In the genomic region with DNA sequence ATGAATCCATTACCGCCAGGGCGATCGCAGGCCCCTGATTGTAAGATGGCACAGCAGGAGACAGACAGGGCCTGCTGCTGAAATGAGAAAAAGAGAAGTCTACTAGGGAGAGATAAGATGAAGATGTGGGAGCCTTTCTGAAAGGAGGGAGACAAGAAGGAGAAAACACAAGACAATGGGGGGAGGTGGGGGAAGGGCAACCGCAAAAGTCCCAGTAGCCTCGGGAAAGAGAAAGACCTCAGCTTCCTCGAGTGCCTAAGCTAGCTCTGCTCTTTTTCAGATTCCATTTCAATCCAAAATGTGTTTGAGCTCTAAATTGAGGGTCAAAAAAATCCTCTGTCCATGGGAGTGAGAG, we compare ENCODE assay signal across 12 mouse cellular contexts. TPM values are rescaled to one million over a fixed set of nuclear protein-coding genes. Genes with fewer than 3 reads are reported as not detected.
DNase-seq lines count a peak whose midpoint lies in the region; ATAC-seq lines count a peak whose summit lies in the region.
"Had no signal": no experiment of that assay in that cellular context is flagged by ENCODE, and none has a peak within 500 bp of the region (broad histone marks: within the 10 kb centered on the region; RNA-seq: fewer than 3 reads in every experiment).

No protein-coding gene starts in this region.

- H3K4me2 ChIP-seq in heart, embryonic 13.5 days = peak overlapping the region; percentile 42
- peak overlapping the region; percentile 18; the same call in 1 of the 2 replicates for H3K4me2 ChIP-seq in liver, embryonic 16.5 days (ENCODE audit: low read depth, low read length)

- no peak for DNase-seq in heart, postnatal 36 days
- DNase-seq in c-Kit-positive CD71-positive TER-119-negative erythroid progenitor cells, embryonic 14.5 days (ENCODE audit: low read depth) = peak; percentile 17
- no peak for DNase-seq in frontal cortex, postnatal 25 days (ENCODE audit: low spot score in 2 of 2)
- DNase-seq in ovary, postnatal 14 days (ENCODE audit: low spot score) = no peak
- DNase-seq: gastrocnemius, postnatal 36 days had no signal

- 18% methylated on average over 6 of the region's 6 CpGs for WGBS in heart, embryonic 13.5 days
- WGBS in liver, embryonic 16.5 days (ENCODE audit: insufficient replicate concordance) = 13% methylated on average over 6 of the region's 6 CpGs

- H3K4me3 ChIP-seq in heart, embryonic 13.5 days = no peak overlapping the region
- peak overlapping the region; percentile 56 for H3K4me3 ChIP-seq in megakaryocyte, embryonic 14.5 days (replicated peaks)
- H3K4me3 ChIP-seq in liver, embryonic 16.5 days (ENCODE audit: low read depth, low read length) = no peak overlapping the region

- no peaks in the 10 kb centered on the region for H3K27me3 ChIP-seq in heart, embryonic 13.5 days (replicated peaks)
- peaks cover 3% of the 10 kb centered on the region for H3K27me3 ChIP-seq in megakaryocyte, embryonic 14.5 days (replicated peaks)
- H3K27me3 ChIP-seq in liver, embryonic 16.5 days (ENCODE audit: control insufficient read depth, insufficient read depth, low read depth, low read length) = no peaks in the 10 kb centered on the region

- ATAC-seq in heart, embryonic 13.5 days (ENCODE audit: extremely low read depth, insufficient number of reproducible peaks, low FRiP score, low TSS enrichment) = no peak
- no peak for ATAC-seq in megakaryocyte, adult 5-6 weeks (ENCODE audit: poor library complexity, severe bottlenecking)
- no peak for ATAC-seq in liver, embryonic 16.5 days (ENCODE audit: low read depth)
- ATAC-seq: activated CD4-positive, CD25-positive, alpha-beta regulatory T cell, adult 4 months; intestine, postnatal 0 days had no signal

- intact Hi-C loops in heart, postnatal 36 days (cut with DNase I) = no loop called here

- H3K4me1 ChIP-seq in heart, embryonic 13.5 days = peaks cover 24% of the 10 kb centered on the region
- H3K4me1 ChIP-seq in megakaryocyte, embryonic 14.5 days = peaks cover 49% of the 10 kb centered on the region
- peaks cover 5% of the 10 kb centered on the region for H3K4me1 ChIP-seq in liver, embryonic 16.5 days (ENCODE audit: control insufficient read depth, low read depth, low read length)

- H3K9me3 ChIP-seq in heart, embryonic 13.5 days = no peaks in the 10 kb centered on the region
- H3K9me3 ChIP-seq in megakaryocyte, embryonic 14.5 days = no peaks in the 10 kb centered on the region
- no peaks in the 10 kb centered on the region for H3K9me3 ChIP-seq in liver, embryonic 16.5 days (replicated peaks; ENCODE audit: control insufficient read depth, low read length)

- no peak overlapping the region for H3K27ac ChIP-seq in heart, embryonic 13.5 days (replicated peaks)
- H3K27ac ChIP-seq in liver, embryonic 16.5 days (ENCODE audit: low read length) = no peak overlapping the region

- no peaks in the 10 kb centered on the region for H3K36me3 ChIP-seq in heart, embryonic 13.5 days
- no peaks in the 10 kb centered on the region for H3K36me3 ChIP-seq in megakaryocyte, embryonic 14.5 days (replicated peaks; ENCODE audit: low read length)
- H3K36me3 ChIP-seq in liver, embryonic 16.5 days (ENCODE audit: control insufficient read depth, insufficient read depth) = no peaks in the 10 kb centered on the region

- H3K9ac ChIP-seq in heart, embryonic 13.5 days = peak overlapping the region; percentile 7; the same call in 1 of the 2 replicates
- no peak overlapping the region for H3K9ac ChIP-seq in liver, embryonic 16.5 days (ENCODE audit: low read depth, low read length)

RNA-seq across cellular contexts. Expression of gene Plet1, which starts 1.8 kb away (rescaled TPM):
- 0.14 and 0.19 TPM in 2 replicates for polyA plus RNA-seq in heart, embryonic 13.5 days (2015; fragmentation: Nextera tagmentation; extraction: Ambion mirVana)
- total RNA-seq in heart, postnatal 36 days (2021) = 1 to 10 TPM in 1 of 2 experiments, under 1 TPM in 1; 0.95 to 1.7 TPM
- polyA plus RNA-seq in megakaryocyte, embryonic 14.5 days (2012; ENCODE audit: insufficient read depth, low replicate concordance) = not detected in 2 replicates
- not detected in 2 replicates for total RNA-seq in megakaryocyte, adult 5-6 weeks (2015)
- not detected in 2 replicates for total RNA-seq in megakaryocyte, adult 5-6 weeks (2017)
- 0.27 and 0.51 TPM in 2 replicates for polyA plus RNA-seq in liver, embryonic 16.5 days (2015; fragmentation: Nextera tagmentation; extraction: Ambion mirVana)
- total RNA-seq: gastrocnemius, postnatal 36 days; left cerebral cortex, postnatal 10 days had no signal

RNA-seq across cellular contexts. Expression of gene Pts, which starts 32.4 kb away (rescaled TPM):
- 76.0 and 79.3 TPM in 2 replicates for polyA plus RNA-seq in heart, embryonic 13.5 days (2015; fragmentation: Nextera tagmentation; extraction: Ambion mirVana)
- total RNA-seq in heart, postnatal 36 days (2021) = 10 to 100 TPM; 26.0 to 31.2 TPM
- 15.7 TPM in 1 of 2 replicates, not detected in the other for polyA plus RNA-seq in megakaryocyte, embryonic 14.5 days (2012; ENCODE audit: insufficient read depth, low replicate concordance)
- total RNA-seq in megakaryocyte, adult 5-6 weeks (2015) = 97.1 and 106 TPM in 2 replicates
- 61.2 and 67.4 TPM in 2 replicates for total RNA-seq in megakaryocyte, adult 5-6 weeks (2017)
- polyA plus RNA-seq in liver, embryonic 16.5 days (2015; fragmentation: Nextera tagmentation; extraction: Ambion mirVana) = 30.1 and 30.5 TPM in 2 replicates

RNA-seq across cellular contexts. Expression of gene Il18, which starts 58.5 kb away (rescaled TPM):
- polyA plus RNA-seq in heart, embryonic 13.5 days (2015; fragmentation: Nextera tagmentation; extraction: Ambion mirVana) = 5.5 and 7.1 TPM in 2 replicates
- total RNA-seq in heart, postnatal 36 days (2021) = 1 to 10 TPM in 1 of 2 experiments, under 1 TPM in 1; 0.84 to 1.8 TPM
- 2.0 TPM in 1 of 2 replicates, not detected in the other for polyA plus RNA-seq in megakaryocyte, embryonic 14.5 days (2012; ENCODE audit: insufficient read depth, low replicate concordance)
- 9.9 and 20.1 TPM in 2 replicates for total RNA-seq in megakaryocyte, adult 5-6 weeks (2015)
- 10.2 and 14.5 TPM in 2 replicates for total RNA-seq in megakaryocyte, adult 5-6 weeks (2017)
- 12.0 and 13.3 TPM in 2 replicates for polyA plus RNA-seq in liver, embryonic 16.5 days (2015; fragmentation: Nextera tagmentation; extraction: Ambion mirVana)

RNA-seq across cellular contexts. Expression of gene Bco2, which starts 58.9 kb away (rescaled TPM):
- polyA plus RNA-seq in heart, embryonic 13.5 days (2015; fragmentation: Nextera tagmentation; extraction: Ambion mirVana) = 0.20 TPM in 1 of 2 replicates, not detected in the other
- under 1 TPM; 0.42 to 0.49 TPM for total RNA-seq in heart, postnatal 36 days (2021)
- 0.09 TPM in 1 of 2 replicates, not detected in the other for polyA plus RNA-seq in megakaryocyte, embryonic 14.5 days (2012; ENCODE audit: insufficient read depth, low replicate concordance)
- total RNA-seq in megakaryocyte, adult 5-6 weeks (2015) = 0.39 and 0.49 TPM in 2 replicates
- total RNA-seq in megakaryocyte, adult 5-6 weeks (2017) = 0.85 and 1.6 TPM in 2 replicates
- polyA plus RNA-seq in liver, embryonic 16.5 days (2015; fragmentation: Nextera tagmentation; extraction: Ambion mirVana) = 0.50 and 0.87 TPM in 2 replicates
